Mouse (Mus musculus) left cerebral cortex, postnatal 25 days (tissue): ENCODE results near the gene Rpl36. TPM values are rescaled to one million over a fixed set of nuclear protein-coding genes. Genes with fewer than 3 reads are reported as not detected.
"Not testable (repeated sequence)": the region's sequence is repeated elsewhere in the genome, so short reads cannot be mapped to it uniquely, and the experiment has no call there.

Source experiments
- DNase-seq, 2 experiments: peaks; one replicate each; pipeline ENCODE4 v3.0.0; 2022; ENCODE audit warnings: low spot score in 2 of 2, mixed read lengths in 1 of 2
- intact Hi-C: fragments of 180-260 bp; cut with DNase I; formaldehyde crosslinking; loops from one replicate; pipeline ENCODE4 v1.15.1; 2025
- total RNA-seq, 2 experiments: library from RNA; stranded (reverse); gene quantifications; 2 replicates each; pipeline ENCODE4 v1.2.3; 2021

Gene Rpl36
- total RNA-seq, 2 experiments from 2014 or later, result 334 to 355 TPM

DNA sequence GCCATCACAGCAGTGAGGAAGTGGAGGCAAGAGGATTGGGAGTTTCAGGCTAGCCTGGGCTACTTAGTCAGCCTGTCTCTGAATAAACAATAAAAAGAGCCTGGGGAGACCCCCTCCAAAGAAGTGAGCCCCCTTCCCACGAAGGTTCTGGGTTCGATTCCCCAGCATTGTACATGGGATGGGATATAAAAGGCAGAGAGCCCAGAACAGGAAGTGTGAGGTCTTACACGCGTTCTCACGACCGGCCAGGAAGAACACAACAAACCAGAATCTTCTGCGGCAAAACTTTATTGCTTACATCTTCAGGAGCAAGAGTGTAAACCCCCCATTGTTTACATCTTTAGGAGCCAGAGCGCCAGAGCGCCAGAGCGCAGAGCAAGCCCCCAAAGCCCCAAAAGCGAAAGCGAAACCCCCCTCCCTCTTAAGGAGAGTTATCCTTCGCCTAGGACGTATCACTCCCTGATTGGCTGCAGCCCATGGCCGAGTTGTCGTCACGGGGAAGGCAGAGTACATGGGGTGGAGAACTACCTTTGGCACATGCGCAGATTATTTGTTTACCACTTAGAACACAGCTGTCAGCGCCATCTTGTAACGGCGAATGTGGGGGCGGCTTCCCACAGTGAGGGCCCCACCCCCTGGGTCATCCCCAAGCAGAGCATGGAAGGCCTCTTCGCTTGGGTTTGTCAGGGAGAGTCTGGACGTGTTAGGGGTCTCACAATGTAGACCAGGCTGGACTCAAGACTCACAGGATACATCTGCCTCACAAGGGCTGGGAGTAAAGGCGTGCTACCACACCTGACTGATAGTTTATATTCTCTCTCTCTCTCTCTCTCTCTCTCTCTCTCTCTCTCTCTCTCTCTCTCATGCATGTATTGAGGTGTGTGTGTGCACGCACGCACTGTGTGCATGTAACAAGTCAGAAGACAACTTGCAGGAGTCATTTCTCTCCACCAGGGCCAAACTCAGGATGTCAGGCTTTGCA lies 16.9 kb downstream of the Rpl36 start:
- intact Hi-C loops, DNase-seq: not testable (repeated sequence)

GRCm38 (mm10) chr17:56631807-56632206 lies 18.6 kb downstream of the Rpl36 start:
- intact Hi-C loops, result no loop called here
- no peak for DNase-seq

DNA sequence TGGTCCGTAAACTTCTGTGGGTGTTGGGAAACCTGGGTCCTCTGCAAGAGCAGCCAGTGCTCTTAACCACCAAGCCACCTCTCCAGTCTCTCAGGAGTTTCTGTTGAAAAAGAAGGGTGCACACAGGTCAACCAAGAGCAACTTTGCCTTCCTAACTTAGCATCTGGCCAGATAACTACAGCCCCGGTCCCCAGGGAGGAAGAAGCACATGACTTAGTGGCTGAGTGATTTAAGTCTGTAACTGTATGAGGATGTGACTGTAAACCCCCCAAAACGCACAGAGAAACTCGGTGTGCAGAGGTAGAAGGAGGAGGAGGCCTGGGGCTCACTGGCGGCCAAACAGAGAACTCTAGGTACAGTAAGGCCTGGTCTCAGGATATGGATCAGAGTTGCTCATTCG lies 20.8 kb downstream of the Rpl36 start:
- intact Hi-C loops, result no loop called here
- no peak for DNase-seq

DNA sequence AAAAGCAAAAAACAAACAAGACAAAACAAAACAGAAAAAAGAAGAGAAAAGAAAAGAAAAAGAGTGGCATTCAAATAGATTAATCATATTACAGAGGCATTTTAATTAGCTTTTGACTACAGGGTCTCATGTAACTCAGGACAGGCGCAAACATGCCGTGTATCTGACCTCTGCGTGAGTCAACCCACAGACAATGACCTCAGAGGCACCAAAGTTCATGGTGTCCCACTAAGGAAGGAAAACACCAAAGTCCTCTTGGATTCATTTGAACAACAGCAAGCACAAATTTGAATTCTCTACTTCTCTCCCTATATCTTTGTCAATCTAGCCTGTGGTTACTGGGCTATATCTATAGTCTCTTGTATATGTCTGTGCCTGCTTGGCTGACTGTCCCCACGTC lies 30.0 kb downstream of the Rpl36 start:
- no peak for DNase-seq
- intact Hi-C loops, result no loop called here

DNA sequence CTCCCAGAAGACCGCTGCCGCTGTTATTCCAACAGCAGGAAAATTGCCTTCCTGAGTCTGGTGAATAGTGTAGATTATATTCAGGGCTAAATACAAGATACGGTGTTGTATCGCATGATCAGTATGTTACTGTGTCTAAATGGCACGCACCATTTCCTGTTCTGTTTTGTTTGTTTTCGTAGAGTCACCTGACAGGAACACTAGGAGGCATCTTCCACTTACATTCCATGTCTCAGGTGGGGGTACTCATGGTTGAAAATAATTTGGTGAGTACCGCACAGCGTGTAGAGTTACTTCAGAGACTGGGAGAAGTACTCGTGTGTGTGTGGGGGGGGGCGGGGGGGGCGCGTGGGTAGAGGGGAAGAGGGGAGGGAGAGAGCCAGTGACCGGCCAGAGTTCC lies 34.3 kb downstream of the Rpl36 start:
- intact Hi-C loops, result no loop called here

GRCm38 (mm10) chr17:56651801-56652200 lies 38.6 kb downstream of the Rpl36 start:
- DNase-seq, result no peak
- intact Hi-C loops, result no loop called here

More for the DNA sequence above, 34.3 kb downstream of the Rpl36 start:
- DNase-seq, result no peak

DNA sequence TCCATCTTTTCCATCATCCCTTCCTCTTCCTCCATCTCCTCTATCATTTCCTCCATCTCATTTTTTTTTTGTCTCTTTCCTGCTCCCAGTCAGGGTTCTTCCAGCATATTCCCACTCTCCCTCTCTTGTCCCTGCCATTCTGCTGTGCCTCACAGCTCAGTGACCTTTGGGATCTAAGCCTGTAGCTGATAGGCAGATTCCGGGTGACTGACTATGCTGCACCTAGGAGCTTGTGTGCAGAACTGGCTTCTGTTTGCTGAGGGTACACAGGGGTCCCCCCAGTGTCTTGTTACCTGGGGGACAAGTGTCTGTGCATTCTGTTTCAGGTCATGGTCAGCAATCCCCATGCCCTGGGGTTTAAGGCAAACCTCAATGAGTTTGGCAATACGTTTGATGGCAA lies 41.6 kb downstream of the Rpl36 start:
- intact Hi-C loops, result no loop called here
- DNase-seq, result no peak

- no peak for DNase-seq
- intact Hi-C loops, result no loop called here
Observed at GRCm38 (mm10) chr17:56655311-56655710, 42.1 kb downstream of the Rpl36 start.

GRCm38 (mm10) chr17:56656171-56656570 lies 43.0 kb downstream of the Rpl36 start:
- no peak for DNase-seq
- intact Hi-C loops, result no loop called here

GRCm38 (mm10) chr17:56663659-56664058 lies 50.4 kb downstream of the Rpl36 start:
- intact Hi-C loops, result no loop called here
- DNase-seq, result no peak

Other genes starting within 250 kb of the Rpl36 start
- 100 to 1,000 TPM; 621 to 622 TPM for gene Ptprs, start 136.9 kb upstream of the Rpl36 start, total RNA-seq
- gene Znrf4, start 101.0 kb upstream of the Rpl36 start, total RNA-seq, result not detected
- 1 to 10 TPM; 1.7 to 1.9 TPM for gene Gm20219, start 59.0 kb upstream of the Rpl36 start, total RNA-seq
- 100 to 1,000 TPM in 1 of 2 experiments, 10 to 100 TPM in 1; 87.2 to 110 TPM for gene Safb2, start 28.8 kb upstream of the Rpl36 start, total RNA-seq
- gene Safb, start 28.6 kb upstream of the Rpl36 start, total RNA-seq, result 100 to 1,000 TPM; 128 to 147 TPM
- 100 to 1,000 TPM; 135 to 142 TPM for gene 2410015M20Rik, start 3.6 kb upstream of the Rpl36 start, total RNA-seq
- 10 to 100 TPM; 63.0 to 63.1 TPM for gene Lonp1, start 13.5 kb downstream of the Rpl36 start, total RNA-seq
- gene Catsperd, start 14.7 kb downstream of the Rpl36 start, total RNA-seq, result under 1 TPM; 0.73 TPM
- gene Ranbp3, start 59.9 kb downstream of the Rpl36 start, total RNA-seq, result 10 to 100 TPM; 88.4 to 91.3 TPM
- gene Ndufa11, start 104.4 kb downstream of the Rpl36 start, total RNA-seq, result 100 to 1,000 TPM; 227 to 237 TPM
- 10 to 100 TPM; 11.0 to 12.3 TPM for gene Vmac, start 104.6 kb downstream of the Rpl36 start, total RNA-seq
- gene Nrtn, start 144.1 kb downstream of the Rpl36 start, total RNA-seq, result 1 to 10 TPM; 3.8 to 4.1 TPM
- gene Dus3l, start 151.3 kb downstream of the Rpl36 start, total RNA-seq, result 10 to 100 TPM; 64.1 to 64.6 TPM
- 1 to 10 TPM; 1.1 to 1.2 TPM for gene Prr22, start 156.8 kb downstream of the Rpl36 start, total RNA-seq
- gene Rfx2, start 217.6 kb downstream of the Rpl36 start, total RNA-seq, result 1 to 10 TPM; 2.1 to 3.9 TPM